Mouse (Mus musculus): ENCODE data around the gene Pde6h. TPM values are rescaled to one million over a fixed set of nuclear protein-coding genes. Genes with fewer than 3 reads are reported as not detected.
A peak's percentile ranks its signal among the peaks of the same experiment; 100 is the strongest.

Gene Pde6h
- polyA plus RNA-seq, 1 experiment from 2014 or later = not detected

DNA sequence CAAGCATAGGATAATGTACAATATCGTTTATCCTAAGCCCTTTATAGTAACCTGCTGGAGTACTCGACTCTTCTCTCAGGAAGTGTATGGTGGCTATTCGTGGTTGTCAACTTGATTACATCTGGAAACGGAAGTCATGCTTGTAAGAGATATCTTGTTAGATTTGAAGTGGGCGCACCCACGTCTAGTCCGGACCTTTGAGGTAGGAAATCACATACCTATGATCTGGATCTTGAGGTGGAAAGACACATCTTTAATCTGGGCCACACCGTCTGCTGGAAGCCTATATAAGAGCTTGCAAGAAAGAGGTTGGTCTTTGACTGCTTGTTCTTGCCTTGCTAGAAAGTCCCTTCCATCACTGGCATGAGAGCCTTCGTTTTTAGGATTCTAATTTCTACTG lies 21.1 kb upstream of the Pde6h start:
- no peak overlapping the region for H3K4me2 ChIP-seq
- H3K9me3 ChIP-seq (ENCODE audit: control insufficient read depth, low read length) = no peaks in the 10 kb centered on the region
- WGBS = 53% methylated on average over 9 of the region's 9 CpGs
- DNase-seq (ENCODE audit: low spot score) = no peak
- no peak overlapping the region for H3K4me3 ChIP-seq (ENCODE audit: low read depth, low read length)
- no peaks in the 10 kb centered on the region; the same call in 1 of the 2 replicates for H3K4me1 ChIP-seq (replicated peaks; ENCODE audit: control insufficient read depth, insufficient read depth, low read length)
- no peak for ATAC-seq (replicated peaks; ENCODE audit: low FRiP score)
- H3K9ac ChIP-seq (ENCODE audit: low read depth, low read length) = no peak overlapping the region
- H3K27me3 ChIP-seq (replicated peaks; ENCODE audit: control insufficient read depth, insufficient read depth, low read length) = no peaks in the 10 kb centered on the region
- no peak overlapping the region for H3K27ac ChIP-seq (ENCODE audit: low read depth, low read length)
- H3K36me3 ChIP-seq (ENCODE audit: control insufficient read depth, insufficient read depth, low read length) = no peaks in the 10 kb centered on the region

- DNase-seq (ENCODE audit: low spot score) = no peak
- WGBS = 57% methylated on average over 8 of the region's 8 CpGs
- Histone ChIP-seq H3K36me3 (ENCODE audit: control insufficient read depth, insufficient read depth, low read length) (no peaks in the 10 kb centered on the region), H3K9ac (ENCODE audit: low read depth, low read length) (no peak overlapping the region), H3K4me2 (no peak overlapping the region), H3K9me3 (ENCODE audit: control insufficient read depth, low read length) (no peaks in the 10 kb centered on the region), H3K27ac (ENCODE audit: low read depth, low read length) (no peak overlapping the region), H3K4me1 (replicated peaks; ENCODE audit: control insufficient read depth, insufficient read depth, low read length) (no peaks in the 10 kb centered on the region; the same call in 1 of the 2 replicates), H3K4me3 (ENCODE audit: low read depth, low read length) (no peak overlapping the region), H3K27me3 (replicated peaks; ENCODE audit: control insufficient read depth, insufficient read depth, low read length) (no peaks in the 10 kb centered on the region)
- ATAC-seq (replicated peaks; ENCODE audit: low FRiP score) = no peak
Measured at GRCm38 (mm10) chr6:136903885-136904470, 19.7 kb upstream of the Pde6h start.

GRCm38 (mm10) chr6:136906283-136906936 lies 17.2 kb upstream of the Pde6h start:
- no peak overlapping the region for H3K4me2 ChIP-seq
- no peak for ATAC-seq (replicated peaks; ENCODE audit: low FRiP score)
- no peaks in the 10 kb centered on the region for H3K9me3 ChIP-seq (ENCODE audit: control insufficient read depth, low read length)
- H3K27ac ChIP-seq (ENCODE audit: low read depth, low read length) = no peak overlapping the region
- H3K27me3 ChIP-seq (replicated peaks; ENCODE audit: control insufficient read depth, insufficient read depth, low read length) = no peaks in the 10 kb centered on the region
- DNase-seq (ENCODE audit: low spot score) = no peak
- no peaks in the 10 kb centered on the region for H3K4me1 ChIP-seq (replicated peaks; ENCODE audit: control insufficient read depth, insufficient read depth, low read length)
- 78% methylated on average over 19 of the region's 19 CpGs for WGBS
- H3K4me3 ChIP-seq (ENCODE audit: low read depth, low read length) = no peak overlapping the region
- no peak overlapping the region for H3K9ac ChIP-seq (ENCODE audit: low read depth, low read length)
- H3K36me3 ChIP-seq (ENCODE audit: control insufficient read depth, insufficient read depth, low read length) = no peaks in the 10 kb centered on the region

- Histone ChIP-seq H3K4me1 (replicated peaks; ENCODE audit: control insufficient read depth, insufficient read depth, low read length) (no peaks in the 10 kb centered on the region), H3K4me3 (ENCODE audit: low read depth, low read length) (no peak overlapping the region), H3K9me3 (ENCODE audit: control insufficient read depth, low read length) (no peaks in the 10 kb centered on the region), H3K4me2 (no peak overlapping the region), H3K36me3 (ENCODE audit: control insufficient read depth, insufficient read depth, low read length) (no peaks in the 10 kb centered on the region), H3K27ac (ENCODE audit: low read depth, low read length) (no peak overlapping the region), H3K9ac (ENCODE audit: low read depth, low read length) (no peak overlapping the region), H3K27me3 (replicated peaks; ENCODE audit: control insufficient read depth, insufficient read depth, low read length) (no peaks in the 10 kb centered on the region)
- ATAC-seq (replicated peaks; ENCODE audit: low FRiP score) (no peak), DNase-seq (ENCODE audit: low spot score) (no peak)
- 80% methylated on average over 10 of the region's 10 CpGs for WGBS
Measured at GRCm38 (mm10) chr6:136906937-136907293, 16.7 kb upstream of the Pde6h start.

GRCm38 (mm10) chr6:136910247-136910890 lies 13.3 kb upstream of the Pde6h start:
- Histone ChIP-seq H3K9me3 (ENCODE audit: control insufficient read depth, low read length) (no peaks in the 10 kb centered on the region), H3K4me2 (no peak overlapping the region), H3K9ac (ENCODE audit: low read depth, low read length) (no peak overlapping the region), H3K27ac (ENCODE audit: low read depth, low read length) (no peak overlapping the region), H3K36me3 (ENCODE audit: control insufficient read depth, insufficient read depth, low read length) (no peaks in the 10 kb centered on the region), H3K27me3 (replicated peaks; ENCODE audit: control insufficient read depth, insufficient read depth, low read length) (no peaks in the 10 kb centered on the region), H3K4me3 (ENCODE audit: low read depth, low read length) (no peak overlapping the region), H3K4me1 (replicated peaks; ENCODE audit: control insufficient read depth, insufficient read depth, low read length) (no peaks in the 10 kb centered on the region)
- ATAC-seq (replicated peaks; ENCODE audit: low FRiP score) (no peak), DNase-seq (ENCODE audit: low spot score) (no peak)
- 80% methylated on average over 9 of the region's 9 CpGs for WGBS

GRCm38 (mm10) chr6:136912751-136913265 lies 10.8 kb upstream of the Pde6h start:
- Histone ChIP-seq H3K36me3 (ENCODE audit: control insufficient read depth, insufficient read depth, low read length) (no peaks in the 10 kb centered on the region), H3K9ac (ENCODE audit: low read depth, low read length) (no peak overlapping the region), H3K4me1 (replicated peaks; ENCODE audit: control insufficient read depth, insufficient read depth, low read length) (no peaks in the 10 kb centered on the region), H3K4me2 (no peak overlapping the region), H3K4me3 (ENCODE audit: low read depth, low read length) (no peak overlapping the region), H3K27ac (ENCODE audit: low read depth, low read length) (no peak overlapping the region), H3K27me3 (replicated peaks; ENCODE audit: control insufficient read depth, insufficient read depth, low read length) (no peaks in the 10 kb centered on the region), H3K9me3 (ENCODE audit: control insufficient read depth, low read length) (no peaks in the 10 kb centered on the region)
- 69% methylated on average over 1 of the region's 2 CpGs for WGBS
- ATAC-seq (replicated peaks; ENCODE audit: low FRiP score) (no peak), DNase-seq (ENCODE audit: low spot score) (no peak)

GRCm38 (mm10) chr6:136913384-136914126 lies 10.1 kb upstream of the Pde6h start:
- Histone ChIP-seq H3K4me2 (peak overlapping the region; percentile 52), H3K4me1 (replicated peaks; ENCODE audit: control insufficient read depth, insufficient read depth, low read length) (no peaks in the 10 kb centered on the region), H3K9me3 (ENCODE audit: control insufficient read depth, low read length) (no peaks in the 10 kb centered on the region), H3K36me3 (ENCODE audit: control insufficient read depth, insufficient read depth, low read length) (no peaks in the 10 kb centered on the region), H3K27ac (ENCODE audit: low read depth, low read length) (no peak overlapping the region), H3K9ac (ENCODE audit: low read depth, low read length) (no peak overlapping the region), H3K27me3 (replicated peaks; ENCODE audit: control insufficient read depth, insufficient read depth, low read length) (no peaks in the 10 kb centered on the region), H3K4me3 (ENCODE audit: low read depth, low read length) (peak overlapping the region; percentile 6; the same call in 1 of the 2 replicates)
- 30% methylated on average over 18 of the region's 18 CpGs for WGBS
- DNase-seq (ENCODE audit: low spot score) (peak; percentile 51), ATAC-seq (replicated peaks; ENCODE audit: low FRiP score) (peak; percentile 51; the same call in 1 of the 2 replicates)

DNA sequence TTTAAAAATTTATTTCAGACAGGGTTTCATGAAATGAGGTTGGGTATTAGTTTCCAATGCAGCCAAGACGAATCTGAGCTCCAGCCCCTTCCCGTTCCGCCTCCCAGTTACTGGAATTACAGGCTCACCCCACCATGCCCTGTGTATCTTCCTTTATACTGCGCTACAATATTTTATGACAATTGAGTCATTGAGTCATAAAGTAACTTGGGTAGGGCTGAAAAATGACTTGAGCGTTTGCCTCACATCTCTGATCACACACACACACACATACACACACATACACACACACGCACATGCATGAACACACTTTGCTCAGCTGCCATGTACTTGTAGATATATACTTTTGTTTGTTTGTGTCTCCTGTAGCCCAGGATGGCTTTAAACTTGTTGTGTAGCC lies 9.4 kb upstream of the Pde6h start:
- no peak overlapping the region for H3K4me2 ChIP-seq
- H3K36me3 ChIP-seq (ENCODE audit: control insufficient read depth, insufficient read depth, low read length) = no peaks in the 10 kb centered on the region
- H3K4me1 ChIP-seq (replicated peaks; ENCODE audit: control insufficient read depth, insufficient read depth, low read length) = no peaks in the 10 kb centered on the region
- no peak overlapping the region for H3K9ac ChIP-seq (ENCODE audit: low read depth, low read length)
- H3K9me3 ChIP-seq (ENCODE audit: control insufficient read depth, low read length) = no peaks in the 10 kb centered on the region
- H3K27ac ChIP-seq (ENCODE audit: low read depth, low read length) = no peak overlapping the region
- WGBS = 93% methylated on average over 6 of the region's 6 CpGs
- no peaks in the 10 kb centered on the region for H3K27me3 ChIP-seq (replicated peaks; ENCODE audit: control insufficient read depth, insufficient read depth, low read length)
- no peak for DNase-seq (ENCODE audit: low spot score)
- no peak overlapping the region for H3K4me3 ChIP-seq (ENCODE audit: low read depth, low read length)
- no peak for ATAC-seq (replicated peaks; ENCODE audit: low FRiP score)

All from liver, embryonic 11.5 days (tissue).